Mouse (Mus musculus) forebrain, embryonic 15.5 days (tissue): ENCODE results near the gene Olfm2. TPM values are rescaled to one million over a fixed set of nuclear protein-coding genes. Genes with fewer than 3 reads are reported as not detected.
"Not testable (repeated sequence)": the region's sequence is repeated elsewhere in the genome, so short reads cannot be mapped to it uniquely, and the experiment has no call there.

ENCODE experiments used
- ATAC-seq: fragments of 200-750 bp; cut with Nextera tagmentation; replicated peaks from 2 replicates; pipeline ENCODE4 v1.8.0; 2017; ENCODE audit warnings: mild to moderate bottlenecking, moderate TSS enrichment, moderate library complexity
- H3K27ac ChIP-seq: fragments of 300-500 bp; sonication (generic); replicated peaks from 2 replicates; pipeline ENCODE4 v1.5.1; 2015; ENCODE audit warnings: mild to moderate bottlenecking, inconsistent platforms
- H3K27me3 ChIP-seq: fragments of 300-500 bp; sonication (generic); 2 replicates; pipeline ENCODE4 v1.6.1; 2015; ENCODE audit warnings: inconsistent platforms
- H3K36me3 ChIP-seq: fragments of 300-500 bp; sonication (generic); 2 replicates; pipeline ENCODE4 v1.6.1; 2015; ENCODE audit warnings: mild to moderate bottlenecking, inconsistent platforms
- H3K4me1 ChIP-seq: fragments of 300-500 bp; sonication (generic); 2 replicates; pipeline ENCODE4 v1.6.1; 2015; ENCODE audit warnings: inconsistent platforms
- H3K4me2 ChIP-seq: fragments of 300-500 bp; sonication (generic); replicated peaks from 2 replicates; pipeline ENCODE4 v1.6.1; 2015; ENCODE audit warnings: mild to moderate bottlenecking, inconsistent platforms
- H3K4me3 ChIP-seq: fragments of 300-500 bp; sonication (generic); 2 replicates; pipeline ENCODE4 v1.5.1; 2015; ENCODE audit warnings: mild to moderate bottlenecking, inconsistent platforms
- H3K9ac ChIP-seq: fragments of 300-500 bp; sonication (generic); replicated peaks from 2 replicates; pipeline ENCODE4 v1.6.1; 2015; ENCODE audit warnings: mild to moderate bottlenecking, inconsistent platforms
- H3K9me3 ChIP-seq: fragments of 300-500 bp; sonication (generic); 2 replicates; pipeline ENCODE4 v1.6.1; 2016; ENCODE audit warnings: inconsistent platforms
- WGBS: fragments of 180-500 bp; shearing (Covaris S2); methylation state at CpG from one replicate; pipeline ENCODE4 v1.1.7; 2015; ENCODE audit warnings: mixed read lengths; 5-methylcytosine and 5-hydroxymethylcytosine counted together
- polyA plus RNA-seq: library from polyadenylated mRNA; unstranded; fragments of >200 nt; fragmentation: Nextera tagmentation; extraction: Ambion mirVana; gene quantifications from 2 replicates; pipeline ENCODE4 v1.2.1, GENCODE M21; 2015

The Olfm2 gene
- polyA plus RNA-seq, 1 experiment from 2014 or later, result 121 TPM

DNA sequence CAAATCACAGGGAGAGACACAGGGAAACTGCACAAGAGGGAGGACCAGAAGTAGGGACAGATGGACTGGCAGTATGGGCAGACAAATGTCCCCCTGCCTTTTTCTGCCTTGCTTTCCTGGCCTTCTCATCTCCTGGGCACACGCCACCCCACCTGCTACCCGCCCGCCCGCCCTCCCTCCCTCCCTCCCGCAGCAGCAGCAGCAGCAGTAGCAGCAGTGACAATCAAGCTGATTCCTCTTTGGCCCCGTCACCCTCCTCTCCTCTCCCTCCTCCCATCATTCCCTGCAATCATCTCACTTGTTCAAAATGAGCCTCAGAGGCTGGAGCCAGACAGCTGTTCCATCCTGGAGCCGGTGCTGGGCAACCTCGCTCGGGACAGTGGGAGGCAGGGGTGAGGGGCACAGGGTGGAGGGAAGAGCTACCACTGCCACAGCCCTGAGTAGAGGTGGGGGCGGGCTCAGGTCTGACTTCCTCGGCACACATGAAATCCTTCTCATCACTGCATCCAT is 32.6 kb downstream of the Olfm2 start:
- H3K27ac ChIP-seq, result peak overlapping the region; percentile 86
- H3K9ac ChIP-seq, result no peak overlapping the region; the same call in 1 of the 2 replicates
- no peaks in the 10 kb centered on the region for H3K36me3 ChIP-seq
- WGBS, result 26% methylated on average over 7 of the region's 11 CpGs
- no peaks in the 10 kb centered on the region for H3K9me3 ChIP-seq
- H3K4me1 ChIP-seq, result peaks cover 20% of the 10 kb centered on the region
- no peaks in the 10 kb centered on the region for H3K27me3 ChIP-seq
- H3K4me2 ChIP-seq, result no peak overlapping the region
- peak; percentile 86 for ATAC-seq
- H3K4me3 ChIP-seq, result no peak overlapping the region

DNA sequence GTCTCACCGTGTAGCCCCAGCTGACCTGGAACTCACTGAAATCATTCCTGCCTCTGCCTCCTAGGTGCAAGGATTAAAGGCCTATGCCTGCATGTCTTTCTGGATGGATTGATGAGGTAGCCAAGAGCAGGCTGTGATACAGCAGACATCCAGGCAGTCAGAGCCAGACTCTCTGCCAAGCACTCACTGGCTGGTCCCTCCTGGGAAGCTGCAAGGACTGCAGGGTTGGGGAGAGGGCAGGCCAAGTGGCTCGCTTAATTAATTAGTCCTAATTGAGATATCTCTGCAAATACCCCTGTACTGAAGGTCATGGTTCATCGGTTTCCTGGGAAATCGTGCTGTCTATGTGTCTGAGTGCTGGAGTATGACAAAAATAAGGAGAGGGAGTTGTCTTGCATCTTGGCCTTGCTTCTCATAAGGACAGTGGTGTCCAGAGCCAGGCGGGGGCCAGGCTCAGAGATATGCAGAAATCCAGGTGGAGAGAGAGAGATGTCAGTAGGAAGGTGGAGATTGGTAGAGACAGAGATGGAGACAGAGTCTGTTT is 33.1 kb downstream of the Olfm2 start:
- peak; percentile 65 for ATAC-seq
- Histone ChIP-seq H3K36me3 (no peaks in the 10 kb centered on the region), H3K27ac (peak overlapping the region; percentile 86), H3K4me3 (no peak overlapping the region), H3K9me3 (no peaks in the 10 kb centered on the region), H3K4me1 (peaks cover 20% of the 10 kb centered on the region), H3K4me2 (no peak overlapping the region), H3K9ac (no peak overlapping the region; the same call in 1 of the 2 replicates), H3K27me3 (no peaks in the 10 kb centered on the region)
- WGBS, result 46% methylated on average over 5 of the region's 5 CpGs

- H3K4me2 ChIP-seq, result no peak overlapping the region
- no peak overlapping the region for H3K27ac ChIP-seq
- peaks cover 20% of the 10 kb centered on the region for H3K4me1 ChIP-seq
- H3K9ac ChIP-seq, result no peak overlapping the region
- H3K4me3 ChIP-seq, result no peak overlapping the region
- H3K27me3 ChIP-seq, result no peaks in the 10 kb centered on the region
- WGBS, result 88% methylated on average over 3 of the region's 3 CpGs
- no peak for ATAC-seq
- no peaks in the 10 kb centered on the region for H3K36me3 ChIP-seq
- H3K9me3 ChIP-seq, result no peaks in the 10 kb centered on the region
These were observed 35.7 kb downstream of the Olfm2 start for GRCm38 (mm10) chr9:20710471-20710870.

GRCm38 (mm10) chr9:20705981-20706380 is 40.2 kb downstream of the Olfm2 start:
- 50% methylated on average over 4 of the region's 4 CpGs for WGBS
- Histone ChIP-seq H3K9me3 (no peaks in the 10 kb centered on the region), H3K4me2 (no peak overlapping the region), H3K36me3 (no peaks in the 10 kb centered on the region), H3K4me1 (peaks cover 12% of the 10 kb centered on the region), H3K4me3 (no peak overlapping the region), H3K27me3 (no peaks in the 10 kb centered on the region), H3K9ac (no peak overlapping the region), H3K27ac (no peak overlapping the region)
- no peak for ATAC-seq

- no peaks in the 10 kb centered on the region for H3K36me3 ChIP-seq
- H3K9me3 ChIP-seq, result no peaks in the 10 kb centered on the region
- H3K4me3 ChIP-seq, result no peak overlapping the region
- no peak for ATAC-seq
- H3K4me1 ChIP-seq, result peaks cover 12% of the 10 kb centered on the region
- H3K4me2 ChIP-seq, result no peak overlapping the region
- H3K9ac ChIP-seq, result no peak overlapping the region
- no peaks in the 10 kb centered on the region for H3K27me3 ChIP-seq
- no peak overlapping the region for H3K27ac ChIP-seq
These were observed 40.7 kb downstream of the Olfm2 start for GRCm38 (mm10) chr9:20705420-20705819.

DNA sequence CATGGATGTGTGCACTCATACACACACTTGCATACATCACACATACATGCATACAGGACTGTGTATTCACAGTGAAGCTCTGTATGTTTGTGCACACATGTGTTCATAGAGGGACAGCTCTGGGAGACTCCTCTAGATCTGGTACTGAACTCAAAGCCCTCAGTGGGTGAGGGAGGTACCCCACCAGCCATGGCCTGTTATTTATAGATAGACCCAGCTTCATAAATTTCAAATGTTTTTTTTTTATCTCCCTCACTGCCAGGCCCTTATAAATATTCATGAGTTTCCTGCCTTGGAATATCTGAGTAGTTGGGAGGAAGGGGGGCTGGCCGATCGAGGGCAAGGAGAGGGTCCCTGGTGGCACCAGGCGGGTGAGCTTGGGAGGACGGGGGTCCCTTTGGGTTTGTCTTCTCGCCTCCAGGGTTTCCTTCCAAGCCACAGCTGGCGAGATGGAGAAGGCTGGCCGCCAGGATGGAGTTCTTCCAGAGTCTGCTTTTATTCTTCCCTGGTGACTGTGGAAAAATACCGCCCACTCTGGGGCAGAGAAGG is 42.2 kb downstream of the Olfm2 start:
- WGBS, result 29% methylated on average over 8 of the region's 8 CpGs
- no peak overlapping the region for H3K4me3 ChIP-seq
- no peak overlapping the region for H3K4me2 ChIP-seq
- no peaks in the 10 kb centered on the region for H3K36me3 ChIP-seq
- no peak overlapping the region for H3K9ac ChIP-seq
- H3K27me3 ChIP-seq, result no peaks in the 10 kb centered on the region
- H3K27ac ChIP-seq, result peak overlapping the region; percentile 67
- peaks cover 12% of the 10 kb centered on the region for H3K4me1 ChIP-seq
- H3K9me3 ChIP-seq, result no peaks in the 10 kb centered on the region
- ATAC-seq, result peak; percentile 65

DNA sequence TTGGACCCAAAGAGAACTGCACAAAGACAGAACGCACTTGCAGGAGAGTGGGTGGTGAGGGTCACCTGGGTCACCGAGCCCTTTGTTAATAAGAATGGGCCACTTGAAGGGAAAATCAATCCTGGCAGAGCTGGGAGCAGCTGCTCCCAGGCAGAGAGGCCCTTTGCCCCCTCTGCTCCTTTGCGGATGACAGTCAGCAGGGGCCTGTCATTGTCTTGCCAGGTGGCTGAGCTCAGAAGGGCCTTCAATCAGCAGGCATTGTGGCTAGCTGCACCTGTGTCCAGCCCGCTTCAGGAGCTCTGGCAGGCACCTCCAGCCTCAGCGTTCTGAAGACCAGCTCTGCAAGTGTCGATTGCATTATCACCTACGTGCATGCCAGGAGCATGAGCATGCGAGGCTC is 48.7 kb downstream of the Olfm2 start:
- Histone ChIP-seq H3K9me3 (no peaks in the 10 kb centered on the region), H3K9ac (no peak overlapping the region), H3K4me2 (no peak overlapping the region), H3K36me3 (no peaks in the 10 kb centered on the region), H3K27ac (peak overlapping the region; percentile 21; the same call in 1 of the 2 replicates), H3K4me1 (peaks cover 15% of the 10 kb centered on the region), H3K27me3 (0 out of 2 replicates have a peak, but pooled peaks cover 3% of the 10 kb centered on the region), H3K4me3 (no peak overlapping the region)
- WGBS, result 8% methylated on average over 8 of the region's 8 CpGs
- ATAC-seq, result peak; percentile 12; the same call in 1 of the 2 replicates

DNA sequence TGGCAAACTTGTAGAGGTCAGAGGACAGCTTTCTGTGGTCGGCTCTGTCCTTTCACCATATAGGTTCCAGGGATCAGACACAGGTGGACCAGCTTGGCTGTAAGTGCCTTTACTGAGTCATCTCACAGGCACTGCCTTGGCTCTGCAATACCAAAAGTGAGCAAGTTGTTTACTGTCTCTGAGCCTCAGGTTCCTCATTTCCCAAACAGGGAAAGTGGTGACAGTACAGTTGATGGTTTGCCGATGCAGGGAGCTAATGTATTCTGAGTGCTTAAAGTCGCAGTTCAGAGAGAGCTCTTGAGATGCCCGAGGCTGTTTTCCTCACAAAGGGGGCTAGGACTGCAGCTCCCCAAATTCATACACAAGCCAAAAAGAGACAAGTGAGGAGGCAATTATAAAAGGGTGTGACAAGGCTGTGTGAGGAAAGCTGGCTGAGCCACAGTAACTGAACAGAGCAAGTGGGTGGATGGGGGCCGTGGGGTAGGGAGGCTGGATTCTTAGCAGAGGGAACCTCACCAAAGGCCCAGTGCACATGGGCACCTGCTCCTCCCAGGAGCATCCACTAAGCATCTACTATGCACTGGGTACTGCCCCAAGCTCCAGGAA is 49.9 kb downstream of the Olfm2 start:
- Histone ChIP-seq H3K36me3 (no peaks in the 10 kb centered on the region), H3K27me3 (0 out of 2 replicates have a peak, but pooled peaks cover 3% of the 10 kb centered on the region), H3K9me3 (no peaks in the 10 kb centered on the region), H3K4me1 (peaks cover 15% of the 10 kb centered on the region), H3K27ac (peak overlapping the region; percentile 21; the same call in 1 of the 2 replicates), H3K4me3 (no peak overlapping the region), H3K4me2 (no peak overlapping the region), H3K9ac (no peak overlapping the region)
- WGBS, result 41% methylated on average over 5 of the region's 5 CpGs
- ATAC-seq, result peak; percentile 36; the same call in 1 of the 2 replicates

- Histone ChIP-seq H3K9me3 (no peaks in the 10 kb centered on the region), H3K4me1 (peaks cover 20% of the 10 kb centered on the region), H3K4me3 (no peak overlapping the region), H3K4me2 (peak overlapping the region; percentile 29), H3K9ac (no peak overlapping the region), H3K36me3 (no peaks in the 10 kb centered on the region), H3K27ac (no peak overlapping the region), H3K27me3 (0 out of 2 replicates have a peak, but pooled peaks cover 3% of the 10 kb centered on the region)
- no peak for ATAC-seq
- 7% methylated on average over 25 of the region's 25 CpGs for WGBS
These were observed 51.4 kb downstream of the Olfm2 start for GRCm38 (mm10) chr9:20694721-20695235.

DNA sequence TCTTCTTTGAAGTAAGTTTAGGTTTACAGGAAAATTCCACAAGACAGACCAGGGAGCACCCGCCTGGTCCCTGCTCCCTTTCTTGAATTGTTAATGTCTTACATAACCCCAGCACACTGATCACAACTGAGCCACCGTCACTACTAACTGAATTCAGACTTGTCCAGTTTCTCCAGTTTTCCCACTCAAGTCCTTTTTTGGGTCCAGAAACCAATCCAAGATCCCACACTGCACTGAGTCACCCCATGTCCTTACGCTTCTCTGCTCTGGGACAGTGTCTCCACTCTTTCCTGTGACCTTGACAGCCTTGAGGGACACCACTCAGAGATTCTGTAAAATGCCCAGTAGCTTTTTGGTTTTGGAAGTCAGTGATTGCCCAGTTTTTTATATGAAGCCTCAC is 53.3 kb downstream of the Olfm2 start:
- Histone ChIP-seq H3K36me3 (no peaks in the 10 kb centered on the region), H3K27me3 (0 out of 2 replicates have a peak, but pooled peaks cover 3% of the 10 kb centered on the region), H3K4me1 (peaks cover 22% of the 10 kb centered on the region), H3K9me3 (no peaks in the 10 kb centered on the region), H3K4me2 (no peak overlapping the region), H3K4me3 (no peak overlapping the region), H3K27ac (no peak overlapping the region), H3K9ac (no peak overlapping the region)
- ATAC-seq, result no peak
- WGBS, result 91% methylated on average over 3 of the region's 3 CpGs

- not testable (repeated sequence) for ATAC-seq, H3K9ac ChIP-seq
These were observed 55.7 kb downstream of the Olfm2 start for GRCm38 (mm10) chr9:20690449-20690848.

DNA sequence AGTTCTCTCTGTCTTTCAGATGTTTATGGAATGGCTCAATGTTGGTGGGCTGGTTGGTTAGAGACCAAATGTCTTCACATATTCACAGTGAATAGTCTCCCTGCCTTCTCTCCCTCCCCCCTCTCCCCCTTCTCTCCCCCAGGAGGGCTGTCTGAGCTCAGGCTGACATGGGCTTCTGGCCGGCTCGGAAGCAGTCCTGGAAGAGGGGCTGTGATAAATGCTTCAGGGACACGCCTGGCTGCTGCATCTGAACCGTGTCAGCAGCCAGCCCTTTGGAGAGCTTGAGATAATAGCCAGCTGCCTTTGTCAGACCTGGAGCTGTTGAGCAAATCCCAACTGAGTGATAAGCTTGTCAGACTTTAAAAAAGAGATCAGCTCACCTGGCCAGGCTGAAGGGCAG is 56.2 kb downstream of the Olfm2 start:
- no peak for ATAC-seq
- Histone ChIP-seq H3K4me3 (no peak overlapping the region), H3K4me2 (no peak overlapping the region), H3K4me1 (peaks cover 16% of the 10 kb centered on the region), H3K27me3 (no peaks in the 10 kb centered on the region), H3K27ac (peak overlapping the region; percentile 18; the same call in 1 of the 2 replicates), H3K9me3 (no peaks in the 10 kb centered on the region), H3K9ac (no peak overlapping the region), H3K36me3 (no peaks in the 10 kb centered on the region)
- 5% methylated on average over 4 of the region's 4 CpGs for WGBS

More at GRCm38 (mm10) chr9:20690449-20690848, 55.7 kb downstream of the Olfm2 start:
- 86% methylated on average over 2 of the region's 2 CpGs for WGBS
- H3K9me3 ChIP-seq, H3K36me3 ChIP-seq, H3K4me3 ChIP-seq, H3K27me3 ChIP-seq, H3K27ac ChIP-seq, H3K4me2 ChIP-seq: not testable (repeated sequence)
- peaks cover 15% of the 10 kb centered on the region for H3K4me1 ChIP-seq
